Mouse (Mus musculus) cerebellum, adult 2 months (tissue): Measurements from ENCODE around the gene Ppp6r3. TPM values are rescaled to one million over a fixed set of nuclear protein-coding genes. Genes with fewer than 3 reads are reported as not detected.
A peak's percentile ranks its signal among the peaks of the same experiment; 100 is the strongest.
"Not testable (repeated sequence)": the region's sequence is repeated elsewhere in the genome, so short reads cannot be mapped to it uniquely, and the experiment has no call there.

Experiments
- DNase-seq, 2 experiments: peaks; one replicate each; pipeline ENCODE4 v3.0.0; 2021
- H3K27ac ChIP-seq: fragments of 200-500 bp; 2 replicates; pipeline ENCODE4 v1.5.1; 2012; ENCODE audit warnings: low read length, control low read depth, inconsistent platforms; ENCODE audit not compliant: insufficient read depth
- H3K27me3 ChIP-seq: fragments of 200-500 bp; 2 replicates; pipeline ENCODE4 v1.6.1; 2012; ENCODE audit warnings: inconsistent platforms, mild to moderate bottlenecking, low read length, moderate library complexity; ENCODE audit not compliant: control insufficient read depth, insufficient read depth
- H3K4me1 ChIP-seq: fragments of 200-500 bp; 2 replicates; pipeline ENCODE4 v1.6.1; 2011; ENCODE audit warnings: low read length; ENCODE audit not compliant: control insufficient read depth, insufficient read depth
- H3K4me3 ChIP-seq: fragments of 200-500 bp; replicated peaks from 2 replicates; pipeline ENCODE3; 2011; ENCODE audit warnings: mild to moderate bottlenecking, low read depth, low read length, control low read depth; ENCODE audit not compliant: insufficient read depth
- CTCF ChIP-seq: fragments of 200-500 bp; IDR thresholded peaks from 2 replicates; pipeline ENCODE4 v1.5.1; 2011; ENCODE audit warnings: low read depth, mild to moderate bottlenecking, control low read depth, low read length, moderate library complexity, borderline replicate concordance; ENCODE audit not compliant: insufficient read depth
- POLR2A ChIP-seq: fragments of 200-500 bp; IDR thresholded peaks from 2 replicates; pipeline ENCODE4 v1.6.1; 2011; ENCODE audit warnings: low read length, control low read depth, borderline replicate concordance; ENCODE audit not compliant: insufficient read depth
- WGBS: fragments of 180-500 bp; shearing (Covaris S2); methylation state at CpG from one replicate; pipeline ENCODE4 v1.1.7; 2018; 5-methylcytosine and 5-hydroxymethylcytosine counted together
- polyA plus RNA-seq: library from polyadenylated mRNA; depleted of rRNA; stranded (reverse); fragments of >200 nt; gene quantifications from 2 replicates; pipeline ENCODE4 v1.2.3, GENCODE M21; 2012

Gene Ppp6r3
- polyA plus RNA-seq, 1 experiment: 95.8 TPM

GRCm38 (mm10) chr19:3587729-3588128 is 12.2 kb upstream of the Ppp6r3 start:
- not testable (repeated sequence) for DNase-seq, H3K27ac ChIP-seq, H3K27me3 ChIP-seq, H3K4me3 ChIP-seq, H3K4me1 ChIP-seq
- WGBS: 94% methylated on average over 5 of the region's 5 CpGs
- TF ChIP-seq CTCF: peak; percentile 37; the same call in 1 of the 2 replicates

- WGBS: 16% methylated on average over 1 of the region's 1 CpGs
- H3K27me3 ChIP-seq: no peaks in the 10 kb centered on the region
- H3K4me3 ChIP-seq: no peak overlapping the region
- DNase-seq: peak; percentile 27 to 43
- H3K4me1 ChIP-seq: no peaks in the 10 kb centered on the region
- TF ChIP-seq POLR2A (no peak), CTCF (peak; percentile 60)
- H3K27ac ChIP-seq: no peak overlapping the region
Measured at GRCm38 (mm10) chr19:3586540-3586939, 11.0 kb upstream of the Ppp6r3 start.

GRCm38 (mm10) chr19:3586026-3586425 is 10.5 kb upstream of the Ppp6r3 start:
- Histone ChIP-seq H3K4me3 (no peak overlapping the region), H3K4me1 (no peaks in the 10 kb centered on the region), H3K27ac (no peak overlapping the region), H3K27me3 (no peaks in the 10 kb centered on the region)
- WGBS: 92% methylated on average over 9 of the region's 9 CpGs
- TF ChIP-seq POLR2A (no peak), CTCF (no peak)
- DNase-seq: no peak

DNA sequence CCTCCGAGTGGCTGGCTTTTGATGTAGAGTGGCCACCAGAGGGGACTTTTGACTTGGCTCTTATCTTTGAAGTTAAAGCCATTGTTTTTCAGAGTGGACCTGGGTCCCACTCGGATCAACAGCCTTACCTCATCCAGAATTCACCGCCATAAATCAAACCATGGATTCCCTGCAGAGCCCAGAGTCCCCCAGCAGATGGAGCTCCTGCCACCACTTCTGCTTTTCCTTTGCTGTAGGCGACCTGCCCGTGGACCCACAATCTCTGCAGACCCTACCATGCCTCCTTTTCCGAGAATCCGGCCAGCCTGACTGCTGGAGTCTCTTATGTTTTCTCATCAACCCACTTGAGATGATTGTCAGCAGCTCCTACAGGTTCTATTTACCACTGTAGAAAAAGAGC is 5.8 kb upstream of the Ppp6r3 start:
- H3K4me3 ChIP-seq: no peak overlapping the region
- TF ChIP-seq POLR2A: no peak
- peak; percentile 76 for TF ChIP-seq CTCF
- H3K27ac ChIP-seq: no peak overlapping the region
- H3K27me3 ChIP-seq: no peaks in the 10 kb centered on the region
- DNase-seq: peak; percentile 65 to 78
- 13% methylated on average over 7 of the region's 7 CpGs for WGBS
- 0 out of 2 replicates have a peak, but pooled peaks cover 6% of the 10 kb centered on the region for H3K4me1 ChIP-seq

GRCm38 (mm10) chr19:3577911-3578290 is 2.4 kb upstream of the Ppp6r3 start:
- no peak overlapping the region for H3K27ac ChIP-seq
- TF ChIP-seq CTCF (no peak), POLR2A (no peak)
- DNase-seq: peak in 1 of 2 experiments; percentile 20

DNA sequence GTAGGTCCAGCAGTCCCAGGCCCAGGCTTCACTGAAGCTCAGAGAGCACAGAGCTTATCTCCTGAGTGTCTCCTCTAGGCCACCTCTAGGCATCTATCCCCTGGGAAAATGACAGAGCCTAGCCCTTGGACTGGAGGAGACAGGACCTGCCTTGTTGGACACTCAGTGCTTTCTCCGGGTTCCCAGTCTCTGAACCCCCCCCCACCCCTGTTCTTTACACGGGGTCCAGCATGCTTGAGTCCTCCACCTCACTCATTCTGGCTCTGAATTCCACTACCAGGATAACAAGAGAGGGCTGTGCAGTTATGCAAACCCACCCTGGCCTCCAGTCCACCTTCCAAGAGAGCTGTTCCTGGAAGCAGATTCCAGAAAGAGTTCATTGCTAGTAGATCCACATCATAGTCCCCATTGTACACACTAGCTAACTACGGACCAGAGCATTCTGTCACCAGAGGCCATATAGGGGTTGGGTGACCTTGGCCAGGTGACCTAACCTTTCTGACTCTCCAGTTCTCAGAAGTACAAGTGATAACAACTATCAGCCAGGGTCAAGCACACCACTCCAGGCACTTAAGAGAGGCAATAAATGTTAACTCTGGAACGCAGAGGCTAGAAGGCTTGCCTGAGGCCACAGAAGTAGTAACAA is 1.8 kb upstream of the Ppp6r3 start:
- no peak overlapping the region for H3K4me3 ChIP-seq
- TF ChIP-seq POLR2A (no peak), CTCF (no peak)
- DNase-seq: no peak
- no peaks in the 10 kb centered on the region for H3K27me3 ChIP-seq
- 92% methylated on average over 4 of the region's 4 CpGs for WGBS
- H3K4me1 ChIP-seq: peaks cover 9% of the 10 kb centered on the region; the same call in 1 of the 2 replicates
- H3K27ac ChIP-seq: no peak overlapping the region

More at GRCm38 (mm10) chr19:3577911-3578290, 2.4 kb upstream of the Ppp6r3 start:
- Histone ChIP-seq H3K4me1 (peaks cover 9% of the 10 kb centered on the region; the same call in 1 of the 2 replicates), H3K4me3 (no peak overlapping the region), H3K27me3 (no peaks in the 10 kb centered on the region)

GRCm38 (mm10) chr19:3576451-3577264 is 1.1 kb upstream of the Ppp6r3 start:
- H3K4me1 ChIP-seq: peaks cover 9% of the 10 kb centered on the region; the same call in 1 of the 2 replicates
- peak; percentile 27 to 35 for DNase-seq
- no peak overlapping the region for H3K27ac ChIP-seq
- H3K4me3 ChIP-seq: peak overlapping the region; percentile 79
- 51% methylated on average over 5 of the region's 5 CpGs for WGBS
- TF ChIP-seq POLR2A: no peak
- TF ChIP-seq CTCF: no peak
- H3K27me3 ChIP-seq: no peaks in the 10 kb centered on the region

- H3K4me1 ChIP-seq: peaks cover 9% of the 10 kb centered on the region; the same call in 1 of the 2 replicates
- WGBS: 0% methylated on average over 43 of the region's 50 CpGs
- DNase-seq: no peak
- no peaks in the 10 kb centered on the region for H3K27me3 ChIP-seq
- no peak for TF ChIP-seq CTCF
- no peak for TF ChIP-seq POLR2A
- H3K27ac ChIP-seq: peak overlapping the region; percentile 87
- H3K4me3 ChIP-seq: peak overlapping the region; percentile 83
Measured at GRCm38 (mm10) chr19:3575276-3575631, 295 bp downstream of the Ppp6r3 start.
